Comparison of ENCODE assay signal across 8 mouse cellular contexts in genomic region chr5:150097620-150098019, GRCm38 (mm10). TPM values are rescaled to one million over a fixed set of nuclear protein-coding genes. Genes with fewer than 3 reads are reported as not detected.
DNase-seq lines count a peak whose midpoint lies in the region; ATAC-seq and TF ChIP-seq lines count a peak whose summit lies in the region.

No protein-coding gene starts in this region.

- 8% methylated on average over 6 of the region's 6 CpGs for WGBS in intestine, embryonic 15.5 days
- 8% methylated on average over 6 of the region's 6 CpGs for WGBS in limb, embryonic 13.5 days

- peak; percentile 68 for ATAC-seq in intestine, embryonic 15.5 days
- no peak for ATAC-seq in limb, embryonic 13.5 days (ENCODE audit: low FRiP score, low read depth)

- no peak overlapping the region for H3K4me2 ChIP-seq in intestine, embryonic 15.5 days (replicated peaks)
- peak overlapping the region; percentile 31; the same call in 1 of the 2 replicates for H3K4me2 ChIP-seq in limb, embryonic 13.5 days (replicated peaks)
- peak overlapping the region; percentile 19 for H3K4me2 ChIP-seq in myocyte (ENCODE audit: low read depth)

- H3K79me2 ChIP-seq in myocyte (ENCODE audit: control insufficient read depth, insufficient read depth) = no peaks in the 10 kb centered on the region

- no peak overlapping the region for H3K27ac ChIP-seq in ES-E14 (ENCODE audit: insufficient read depth, low read depth, low read length, poor library complexity, severe bottlenecking)
- H3K27ac ChIP-seq in intestine, embryonic 15.5 days = no peak overlapping the region
- H3K27ac ChIP-seq in limb, embryonic 13.5 days = no peak overlapping the region

- no peaks in the 10 kb centered on the region for H3K27me3 ChIP-seq in intestine, embryonic 15.5 days (replicated peaks)
- no peaks in the 10 kb centered on the region for H3K27me3 ChIP-seq in limb, embryonic 13.5 days
- H3K27me3 ChIP-seq in myocyte (ENCODE audit: control insufficient read depth, insufficient read depth, insufficient read length) = no peaks in the 10 kb centered on the region

- no peak overlapping the region for H3K9ac ChIP-seq in ES-E14 (ENCODE audit: insufficient read depth, low read depth, low read length, poor library complexity, severe bottlenecking)
- no peak overlapping the region for H3K9ac ChIP-seq in intestine, embryonic 15.5 days
- H3K9ac ChIP-seq in limb, embryonic 13.5 days = no peak overlapping the region

- H3K4me3 ChIP-seq in ES-E14 (ENCODE audit: insufficient read depth in 1 of 2, low read depth in 1 of 2, low read length in 2 of 2, poor library complexity in 1 of 2, severe bottlenecking in 1 of 2) (0 out of 4 replicates have a peak overlapping the region, but pooled peaks of 1 of the 2 experiments have one; percentile 31), myocyte (no peak overlapping the region)
- H3K4me3 ChIP-seq in intestine, embryonic 15.5 days (replicated peaks) = no peak overlapping the region
- no peak overlapping the region for H3K4me3 ChIP-seq in limb, embryonic 13.5 days

- H3ac ChIP-seq in myocyte (ENCODE audit: control insufficient read depth, insufficient read length) = no peak overlapping the region

- H3K36me3 ChIP-seq in ES-E14 (ENCODE audit: control insufficient read depth, insufficient read depth, low read length, poor library complexity, severe bottlenecking) (no peaks in the 10 kb centered on the region), myocyte (ENCODE audit: control insufficient read depth, insufficient read depth) (no peaks in the 10 kb centered on the region)
- H3K36me3 ChIP-seq in intestine, embryonic 15.5 days = no peaks in the 10 kb centered on the region
- H3K36me3 ChIP-seq in limb, embryonic 13.5 days = no peaks in the 10 kb centered on the region

- DNase-seq in 3T3-L1 (ENCODE audit: low read depth, low spot score) (peak; percentile 25), ES-E14 (ENCODE audit: low read depth, low spot score) (no peak)
- DNase-seq in cerebellum, postnatal 36 days = peak; percentile 59 to 63
- DNase-seq in gastrocnemius, postnatal 10 days = peak; percentile 47
- DNase-seq in thymus, postnatal 14 days = peak; percentile 50

- no peak for TF ChIP-seq POLR2A in myocyte (IDR thresholded peaks at IDR 0.05; ENCODE audit: insufficient read length, low read depth)

- no peaks in the 10 kb centered on the region for H3K9me3 ChIP-seq in ES-E14 (ENCODE audit: control insufficient read depth, insufficient read depth, low read depth, low read length)
- H3K9me3 ChIP-seq in intestine, embryonic 15.5 days = no peaks in the 10 kb centered on the region
- no peaks in the 10 kb centered on the region for H3K9me3 ChIP-seq in limb, embryonic 13.5 days

- in situ Hi-C loops in ES-E14 (cut with MboI; ENCODE audit: low sequenced_read_pairs in 2 of 2, unreplicated experiment in 2 of 2) = no loop called here

- no peaks in the 10 kb centered on the region for H3K4me1 ChIP-seq in ES-E14 (ENCODE audit: control insufficient read depth in 2 of 2, insufficient read depth in 2 of 2, low read length in 2 of 2, poor library complexity in 1 of 2)
- no peaks in the 10 kb centered on the region for H3K4me1 ChIP-seq in intestine, embryonic 15.5 days (replicated peaks)
- no peaks in the 10 kb centered on the region for H3K4me1 ChIP-seq in limb, embryonic 13.5 days

TF ChIP-seq in ES-E14, 5 proteins besides CTCF, POLR2A, EP300 and RAD21:
- no peak for TF ChIP-seq ZNF384 (IDR thresholded peaks at IDR 0.05; ENCODE audit: low read depth, low read length)
- TF ChIP-seq ZC3H11A (IDR thresholded peaks at IDR 0.05; ENCODE audit: borderline replicate concordance, low read depth, low read length) = peak; percentile 66; the same call in 1 of the 2 replicates

TF ChIP-seq in myocyte, 11 proteins besides CTCF, POLR2A, EP300 and RAD21:
- no peak for TF ChIP-seq REST (IDR thresholded peaks at IDR 0.05; ENCODE audit: insufficient read depth, insufficient read length)
- no peak for TF ChIP-seq TCF3 (IDR thresholded peaks at IDR 0.05; ENCODE audit: insufficient read length, low read depth)
- no peak for TF ChIP-seq MAX (IDR thresholded peaks at IDR 0.05; ENCODE audit: low read depth)
- TF ChIP-seq SRF (IDR thresholded peaks at IDR 0.05; ENCODE audit: control insufficient read depth, insufficient read length, low read depth) = no peak
- no peak for TF ChIP-seq POLR2AphosphoS2 (IDR thresholded peaks at IDR 0.05; ENCODE audit: insufficient read length, low read depth)
- TF ChIP-seq CEBPB (IDR thresholded peaks at IDR 0.05; ENCODE audit: insufficient read depth, poor library complexity, severe bottlenecking) = no peak
- TF ChIP-seq MYOG (IDR thresholded peaks at IDR 0.05; ENCODE audit: control insufficient read depth in 1 of 3, insufficient read depth in 1 of 3, insufficient read length in 2 of 3, low read depth in 2 of 3) = no peak
- TF ChIP-seq TCF12 (IDR thresholded peaks at IDR 0.05; ENCODE audit: insufficient read depth, poor library complexity, severe bottlenecking) = no peak
- TF ChIP-seq E2F4 (IDR thresholded peaks at IDR 0.05; ENCODE audit: insufficient read depth) = no peak
- no peak for TF ChIP-seq MYOD1 (IDR thresholded peaks at IDR 0.05; ENCODE audit: control insufficient read depth in 1 of 3, insufficient read length in 2 of 3, low read depth in 2 of 3)
- no peak for TF ChIP-seq USF1 (IDR thresholded peaks at IDR 0.05; ENCODE audit: low read depth)

RNA-seq across cellular contexts. Expression of gene Fry, which starts 20.8 kb away (rescaled TPM):
- total RNA-seq in ES-E14 (2012; rRNA removed) = 8.4 and 18.6 TPM in 2 replicates
- total RNA-seq in gastrocnemius, postnatal 10 days (2021) = 10 to 100 TPM; 77.1 to 89.4 TPM
- polyA plus RNA-seq in intestine, embryonic 15.5 days (2015; fragmentation: Nextera tagmentation; extraction: Ambion mirVana) = 7.1 and 8.2 TPM in 2 replicates
- polyA plus RNA-seq in limb, embryonic 13.5 days (2015; fragmentation: Nextera tagmentation; extraction: Ambion mirVana) = 8.9 and 10.8 TPM in 2 replicates
- 2.1 TPM for polyA plus RNA-seq in myocyte (2012; fragmentation: generic; extraction: Trizol)
